Mouse (Mus musculus) myocyte (in vitro differentiated cells): Measurements from ENCODE around the gene Sh3gl2.

Experiments used
- POLR2A ChIP-seq: IDR thresholded peaks from one replicate; pipeline ENCODE4 v1.6.1; 2011; ENCODE audit warnings: low read depth, mild to moderate bottlenecking, control low read depth, moderate library complexity; ENCODE audit not compliant: insufficient read length
- TCF12 ChIP-seq: IDR thresholded peaks from one replicate; pipeline ENCODE4 v1.6.1; 2011; ENCODE audit warnings: mild to moderate bottlenecking, control low read depth; ENCODE audit not compliant: poor library complexity, insufficient read depth, severe bottlenecking

- TF ChIP-seq POLR2A (no peak), TCF12 (no peak)
Measured at GRCm38 (mm10) chr4:85588928-85589327, 384.0 kb downstream of the Sh3gl2 start.
